Mouse (Mus musculus) liver, adult 2 months (tissue): ENCODE data around the gene Ulk4. TPM values are rescaled to one million over a fixed set of nuclear protein-coding genes. Genes with fewer than 3 reads are reported as not detected.

Source experiments
- DNase-seq: peaks from one replicate; pipeline ENCODE4 v3.0.0-alpha.2; 2011; ENCODE audit warnings: low read depth, low spot score; ENCODE audit errors: extremely low read depth
- H3K27ac ChIP-seq: fragments of 200-500 bp; replicated peaks from 2 replicates; pipeline ENCODE4 v1.5.1; 2012; ENCODE audit warnings: low read depth, mild to moderate bottlenecking, control low read depth, inconsistent platforms, low read length; ENCODE audit not compliant: insufficient read depth
- H3K27me3 ChIP-seq: fragments of 200-500 bp; 2 replicates; pipeline ENCODE4 v1.6.1; 2012; ENCODE audit warnings: mild to moderate bottlenecking, moderate library complexity, low read length, inconsistent platforms; ENCODE audit not compliant: control insufficient read depth, insufficient read depth
- H3K36me3 ChIP-seq: fragments of 200-500 bp; 2 replicates; pipeline ENCODE4 v1.6.1; 2012; ENCODE audit warnings: low read length, inconsistent platforms; ENCODE audit not compliant: control insufficient read depth, insufficient read depth
- H3K4me1 ChIP-seq: fragments of 200-500 bp; 2 replicates; pipeline ENCODE4 v1.6.1; 2011; ENCODE audit warnings: low read length; ENCODE audit not compliant: control insufficient read depth, insufficient read depth
- H3K4me3 ChIP-seq: fragments of 200-500 bp; 2 replicates; pipeline ENCODE4 v1.5.1; 2011; ENCODE audit warnings: low read depth, mild to moderate bottlenecking, control low read depth, low read length, moderate library complexity; ENCODE audit not compliant: insufficient read depth
- H3K79me2 ChIP-seq: fragments of 200-500 bp; 2 replicates; pipeline ENCODE4 v1.6.1; 2012; ENCODE audit warnings: inconsistent platforms, mild to moderate bottlenecking, low read length, moderate library complexity; ENCODE audit not compliant: control insufficient read depth, insufficient read depth
- H3K9ac ChIP-seq: fragments of 200-500 bp; 2 replicates; pipeline ENCODE4 v1.6.1; 2012; ENCODE audit warnings: low read depth, mild to moderate bottlenecking, control low read depth, inconsistent platforms, low read length
- CTCF ChIP-seq: fragments of 200-500 bp; IDR thresholded peaks from 2 replicates; pipeline ENCODE4 v1.5.1; 2011; ENCODE audit warnings: low read depth, low read length, control low read depth
- POLR2A ChIP-seq: fragments of 200-500 bp; IDR thresholded peaks from 2 replicates; pipeline ENCODE4 v1.6.1; 2011; ENCODE audit warnings: low read length, control low read depth; ENCODE audit not compliant: insufficient read depth; ENCODE audit errors: extremely low read depth
- WGBS: fragments of 180-500 bp; shearing (Covaris S2); methylation state at CpG from one replicate; pipeline ENCODE4 v1.1.7; 2018; 5-methylcytosine and 5-hydroxymethylcytosine counted together
- polyA plus RNA-seq: library from polyadenylated mRNA; depleted of rRNA; stranded (reverse); fragments of >200 nt; gene quantifications from 2 replicates; pipeline ENCODE4 v1.2.3, GENCODE M21; 2012
- total RNA-seq: library from RNA; depleted of rRNA; stranded (reverse); fragments of >200 nt; gene quantifications from 2 replicates; pipeline ENCODE4 v1.2.3, GENCODE M21; 2014

Ulk4 gene
- total and polyA plus RNA-seq, 2 experiments: under 0.01 to 0.24 TPM

DNA sequence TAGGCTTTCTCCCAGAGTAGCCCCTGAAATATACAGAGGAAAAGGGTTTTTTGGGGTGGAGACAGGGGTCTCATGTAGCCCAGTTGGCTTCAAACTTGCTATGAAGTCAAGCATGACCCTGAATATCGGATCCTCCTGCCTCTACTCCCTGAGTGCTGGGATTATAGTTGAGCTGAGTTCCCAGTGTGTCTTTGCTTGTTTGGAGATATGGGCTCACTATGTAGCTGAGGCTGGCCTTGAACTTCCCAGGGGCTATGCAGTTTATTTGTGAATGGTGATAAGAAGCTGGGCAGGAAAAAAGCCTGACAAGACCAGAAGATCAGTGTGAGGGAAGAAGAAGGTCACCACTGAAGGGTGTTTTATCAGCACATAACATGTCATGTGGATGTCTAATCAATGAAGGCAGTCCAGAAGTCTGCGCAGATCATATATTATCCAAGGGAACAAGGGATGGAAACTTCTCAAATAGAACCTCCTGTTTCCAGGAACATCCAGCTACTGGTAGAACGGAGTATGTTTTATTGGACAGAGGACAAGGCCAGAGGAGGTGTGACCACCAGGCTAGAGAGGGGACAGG lies 9.4 kb upstream of the Ulk4 start:
- Histone ChIP-seq H3K4me3 (no peak overlapping the region), H3K27ac (no peak overlapping the region), H3K36me3 (no peaks in the 10 kb centered on the region), H3K9ac (no peak overlapping the region), H3K79me2 (no peaks in the 10 kb centered on the region), H3K4me1 (peaks cover 4% of the 10 kb centered on the region; the same call in 1 of the 2 replicates), H3K27me3 (no peaks in the 10 kb centered on the region)
- WGBS: 67% methylated on average over 3 of the region's 3 CpGs
- no peak for DNase-seq
- TF ChIP-seq CTCF (no peak), POLR2A (no peak)

GRCm38 (mm10) chr9:121285341-121286324 lies 8.6 kb upstream of the Ulk4 start:
- H3K27ac ChIP-seq: no peak overlapping the region
- DNase-seq: peak; percentile 58

DNA sequence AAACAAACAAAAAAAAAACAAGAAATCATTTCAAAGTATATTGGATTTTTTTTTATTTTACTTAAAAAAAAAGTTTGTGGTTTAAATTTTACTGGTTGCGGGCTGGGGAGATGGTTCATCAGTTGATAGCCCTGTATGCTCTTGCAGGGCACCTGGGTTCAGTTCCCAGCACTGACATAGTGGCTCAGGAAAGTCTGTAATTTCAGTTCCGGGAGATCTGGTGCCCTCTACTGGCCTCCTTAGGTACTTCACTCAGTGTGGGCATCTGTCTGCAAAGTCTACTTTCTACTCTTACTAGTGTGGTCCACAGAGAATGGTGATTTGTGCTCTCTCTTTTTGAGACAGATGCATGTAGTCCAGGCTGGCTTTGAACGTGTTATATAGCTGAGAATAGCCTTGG lies 7.4 kb upstream of the Ulk4 start:
- DNase-seq: no peak

More at GRCm38 (mm10) chr9:121285341-121286324, 8.6 kb upstream of the Ulk4 start:
- H3K4me1 ChIP-seq: peaks cover 4% of the 10 kb centered on the region; the same call in 1 of the 2 replicates
- H3K9ac ChIP-seq: peak overlapping the region; percentile 20; the same call in 1 of the 2 replicates
- TF ChIP-seq POLR2A: no peak
- no peak for TF ChIP-seq CTCF
- H3K27me3 ChIP-seq: no peaks in the 10 kb centered on the region
- no peaks in the 10 kb centered on the region for H3K79me2 ChIP-seq
- 18% methylated on average over 29 of the region's 29 CpGs for WGBS
- no peaks in the 10 kb centered on the region for H3K36me3 ChIP-seq
- H3K4me3 ChIP-seq: peak overlapping the region; percentile 20

GRCm38 (mm10) chr9:121283620-121284185 lies 6.7 kb upstream of the Ulk4 start:
- H3K4me3 ChIP-seq: no peak overlapping the region
- H3K79me2 ChIP-seq: no peaks in the 10 kb centered on the region
- no peaks in the 10 kb centered on the region for H3K27me3 ChIP-seq
- no peak overlapping the region for H3K9ac ChIP-seq
- peak; percentile 49 for DNase-seq
- no peaks in the 10 kb centered on the region for H3K36me3 ChIP-seq
- TF ChIP-seq CTCF: no peak
- no peak for TF ChIP-seq POLR2A
- no peak overlapping the region for H3K27ac ChIP-seq
- H3K4me1 ChIP-seq: peaks cover 4% of the 10 kb centered on the region; the same call in 1 of the 2 replicates
- 96% methylated on average over 6 of the region's 6 CpGs for WGBS

More for the DNA sequence above, 7.4 kb upstream of the Ulk4 start:
- Histone ChIP-seq H3K36me3 (no peaks in the 10 kb centered on the region), H3K4me1 (peaks cover 4% of the 10 kb centered on the region; the same call in 1 of the 2 replicates), H3K79me2 (no peaks in the 10 kb centered on the region), H3K4me3 (no peak overlapping the region), H3K27ac (no peak overlapping the region), H3K27me3 (no peaks in the 10 kb centered on the region), H3K9ac (no peak overlapping the region)
- 79% methylated on average over 3 of the region's 3 CpGs for WGBS
- TF ChIP-seq CTCF (peak; percentile 44), POLR2A (no peak)

DNA sequence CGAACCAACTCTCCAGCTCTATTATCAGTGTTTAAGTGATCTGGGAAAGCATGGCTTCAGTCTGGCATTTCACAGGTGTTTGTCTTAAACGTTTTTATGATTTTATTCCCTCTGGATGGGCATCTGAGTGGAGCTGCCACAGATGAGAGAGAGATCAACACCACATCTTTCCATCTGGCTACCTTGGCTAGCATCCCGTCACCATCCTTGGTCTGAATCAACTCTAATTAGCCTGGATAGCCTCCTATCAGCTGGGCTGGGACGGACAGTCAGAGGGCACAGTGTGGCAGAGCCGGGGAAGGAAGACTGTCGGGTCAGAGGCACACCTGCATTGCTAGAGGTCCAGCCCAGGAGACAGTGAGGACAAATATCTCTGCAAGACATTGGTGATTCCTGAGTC lies 4.9 kb upstream of the Ulk4 start:
- Histone ChIP-seq H3K4me1 (peaks cover 7% of the 10 kb centered on the region), H3K79me2 (no peaks in the 10 kb centered on the region), H3K4me3 (no peak overlapping the region), H3K36me3 (no peaks in the 10 kb centered on the region), H3K9ac (no peak overlapping the region), H3K27ac (no peak overlapping the region), H3K27me3 (no peaks in the 10 kb centered on the region)
- TF ChIP-seq POLR2A (no peak), CTCF (no peak)
- WGBS: 75% methylated on average over 6 of the region's 6 CpGs
- DNase-seq: no peak
